Mouse (Mus musculus): ENCODE measurements around the gene Ofcc1.

Ofcc1 gene

GRCm38 (mm10) chr13:39979294-39980061 lies 381.8 kb downstream of the Ofcc1 start:
- DNase-seq = no peak

GRCm38 (mm10) chr13:39968349-39969016 lies 392.8 kb downstream of the Ofcc1 start:
- DNase-seq = no peak

GRCm38 (mm10) chr13:39957226-39957625 lies 404.0 kb downstream of the Ofcc1 start:
- no peak for DNase-seq

GRCm38 (mm10) chr13:39956017-39956416 lies 405.2 kb downstream of the Ofcc1 start:
- DNase-seq = no peak
